Mouse (Mus musculus) embryonic facial prominence, embryonic 15.5 days (tissue): ENCODE data around the gene Mrpl48. TPM values are rescaled to one million over a fixed set of nuclear protein-coding genes. Genes with fewer than 3 reads are reported as not detected.

Source experiments
- polyA plus RNA-seq: library from polyadenylated mRNA; unstranded; fragments of >200 nt; fragmentation: Nextera tagmentation; extraction: Ambion mirVana; gene quantifications from 2 replicates; pipeline ENCODE4 v1.2.1, GENCODE M21; 2015

Mrpl48 gene
- polyA plus RNA-seq, 1 experiment from 2014 or later, result 75.0 TPM

Other genes starting within 250 kb of the Mrpl48 start
- 22.2 and 23.1 TPM in 2 replicates for gene C2cd3, start 236.1 kb downstream of the Mrpl48 start, polyA plus RNA-seq
- 53.5 and 59.7 TPM in 2 replicates for gene Ppme1, start 236.0 kb downstream of the Mrpl48 start, polyA plus RNA-seq
- gene Ucp3, start 135.3 kb downstream of the Mrpl48 start, polyA plus RNA-seq, result 0.17 and 0.20 TPM in 2 replicates
- gene Ucp2, start 115.0 kb downstream of the Mrpl48 start, polyA plus RNA-seq, result 227 and 228 TPM in 2 replicates
- 5.4 and 9.8 TPM in 2 replicates for gene Dnajb13, start 93.3 kb downstream of the Mrpl48 start, polyA plus RNA-seq
- 19.7 and 20.8 TPM in 2 replicates for gene Coa4, start 71.2 kb downstream of the Mrpl48 start, polyA plus RNA-seq
- gene Rab6a, start 891 bp downstream of the Mrpl48 start, polyA plus RNA-seq, result 105 and 107 TPM in 2 replicates
- 11.6 and 15.2 TPM in 2 replicates for gene Plekhb1, start 54.1 kb upstream of the Mrpl48 start, polyA plus RNA-seq
- 43.7 and 45.5 TPM in 2 replicates for gene Fam168a, start 98.3 kb upstream of the Mrpl48 start, polyA plus RNA-seq